Mouse (Mus musculus) stomach, postnatal 0 days (tissue): ENCODE data around the gene Pde9a. TPM values are rescaled to one million over a fixed set of nuclear protein-coding genes. Genes with fewer than 3 reads are reported as not detected.

ENCODE experiments used
- ATAC-seq: fragments of 200-750 bp; cut with Nextera tagmentation; 2 replicates; pipeline ENCODE4 v1.8.0; 2017; ENCODE audit not compliant: low FRiP score, low TSS enrichment
- DNase-seq: peaks from one replicate; pipeline ENCODE4 v3.0.0-alpha.2; 2016; ENCODE audit warnings: low spot score
- H3K27ac ChIP-seq: fragments of 300-500 bp; sonication (generic); replicated peaks from 2 replicates; pipeline ENCODE4 v1.5.1; 2014; ENCODE audit warnings: mild to moderate bottlenecking, control low read depth
- H3K27me3 ChIP-seq: fragments of 300-500 bp; sonication (generic); 2 replicates; pipeline ENCODE4 v1.6.1; 2014; ENCODE audit warnings: low read length; ENCODE audit not compliant: control insufficient read depth, insufficient read depth
- H3K36me3 ChIP-seq: fragments of 300-500 bp; sonication (generic); 2 replicates; pipeline ENCODE4 v1.6.1; 2014; ENCODE audit warnings: low read length, mixed read lengths; ENCODE audit not compliant: control insufficient read depth, insufficient read depth
- H3K4me1 ChIP-seq: fragments of 300-500 bp; sonication (generic); replicated peaks from 2 replicates; pipeline ENCODE4 v1.6.1; 2014; ENCODE audit warnings: antibody characterized with exemption; ENCODE audit not compliant: control insufficient read depth, insufficient read depth
- H3K4me2 ChIP-seq: fragments of 300-500 bp; sonication (generic); replicated peaks from 2 replicates; pipeline ENCODE4 v1.6.1; 2014; ENCODE audit warnings: low read depth, mild to moderate bottlenecking, control low read depth, moderate library complexity
- H3K4me3 ChIP-seq: fragments of 300-500 bp; sonication (generic); 2 replicates; pipeline ENCODE4 v1.5.1; 2014; ENCODE audit warnings: low read depth, low read length, control low read depth
- H3K9ac ChIP-seq: fragments of 300-500 bp; sonication (generic); 2 replicates; pipeline ENCODE4 v1.6.1; 2014; ENCODE audit warnings: mild to moderate bottlenecking, low read length, control low read depth, mixed read lengths
- H3K9me3 ChIP-seq: fragments of 300-500 bp; sonication (generic); 2 replicates; pipeline ENCODE4 v1.6.1; 2016; ENCODE audit warnings: low read length; ENCODE audit not compliant: control insufficient read depth
- CTCF ChIP-seq: IDR thresholded peaks from 2 replicates; pipeline ENCODE4 v1.5.1; 2016; ENCODE audit warnings: antibody characterized with exemption, low read depth, mild to moderate bottlenecking, moderate library complexity
- EP300 ChIP-seq: optimal IDR thresholded peaks from 2 replicates; pipeline ENCODE3; 2016; ENCODE audit warnings: antibody characterized with exemption
- WGBS: fragments of 180-500 bp; shearing (Covaris S2); extraction: QIAGEN DNeasy Blood & Tissue Kit; methylation state at CpG from one replicate; pipeline ENCODE4 v1.1.7; 2014; 5-methylcytosine and 5-hydroxymethylcytosine counted together
- polyA plus RNA-seq: library from polyadenylated mRNA; unstranded; fragments of >200 nt; fragmentation: Nextera tagmentation; extraction: Ambion mirVana; gene quantifications from 2 replicates; pipeline ENCODE4 v1.2.1, GENCODE M21; 2015

Gene Pde9a
- polyA plus RNA-seq, 1 experiment from 2014 or later, result 11.6 TPM

GRCm38 (mm10) chr17:31435934-31436813 is 50.2 kb downstream of the Pde9a start:
- TF ChIP-seq EP300, result no peak
- peak; percentile 46 for TF ChIP-seq CTCF
- H3K4me1 ChIP-seq, result peaks cover 5% of the 10 kb centered on the region
- no peak overlapping the region for H3K9ac ChIP-seq
- H3K27ac ChIP-seq, result no peak overlapping the region
- ATAC-seq (no peak), DNase-seq (no peak)
- no peaks in the 10 kb centered on the region for H3K27me3 ChIP-seq
- no peak overlapping the region for H3K4me3 ChIP-seq
- no peak overlapping the region for H3K4me2 ChIP-seq
- H3K36me3 ChIP-seq, result no peaks in the 10 kb centered on the region
- WGBS, result 67% methylated on average over 13 of the region's 13 CpGs
- H3K9me3 ChIP-seq, result no peaks in the 10 kb centered on the region

- 73% methylated on average over 4 of the region's 5 CpGs for WGBS
- ATAC-seq (peak; percentile 64), DNase-seq (peak; percentile 44)
- H3K36me3 ChIP-seq, result no peaks in the 10 kb centered on the region
- no peak overlapping the region for H3K4me2 ChIP-seq
- H3K4me3 ChIP-seq, result no peak overlapping the region
- H3K4me1 ChIP-seq, result peaks cover 5% of the 10 kb centered on the region
- no peaks in the 10 kb centered on the region for H3K27me3 ChIP-seq
- H3K9ac ChIP-seq, result no peak overlapping the region
- no peaks in the 10 kb centered on the region for H3K9me3 ChIP-seq
- no peak overlapping the region for H3K27ac ChIP-seq
- TF ChIP-seq EP300 (no peak), CTCF (no peak)
Measured at GRCm38 (mm10) chr17:31436814-31437406, 50.9 kb downstream of the Pde9a start.

- Histone ChIP-seq H3K9ac (no peak overlapping the region), H3K9me3 (no peaks in the 10 kb centered on the region), H3K4me3 (no peak overlapping the region), H3K27me3 (no peaks in the 10 kb centered on the region), H3K27ac (no peak overlapping the region), H3K4me2 (no peak overlapping the region), H3K36me3 (no peaks in the 10 kb centered on the region), H3K4me1 (peaks cover 5% of the 10 kb centered on the region)
- TF ChIP-seq EP300 (no peak), CTCF (no peak)
- DNase-seq (no peak), ATAC-seq (no peak)
- WGBS, result 90% methylated on average over 9 of the region's 9 CpGs
Measured at GRCm38 (mm10) chr17:31437482-31437881, 51.5 kb downstream of the Pde9a start.

- H3K27me3 ChIP-seq, result no peaks in the 10 kb centered on the region
- H3K9me3 ChIP-seq, result no peaks in the 10 kb centered on the region
- no peaks in the 10 kb centered on the region; the same call in 1 of the 2 replicates for H3K4me1 ChIP-seq
- H3K4me3 ChIP-seq, result no peak overlapping the region
- ATAC-seq, result no peak
- no peak for TF ChIP-seq CTCF
- TF ChIP-seq EP300, result no peak
- no peak overlapping the region for H3K9ac ChIP-seq
- no peak overlapping the region for H3K4me2 ChIP-seq
- no peak overlapping the region for H3K27ac ChIP-seq
- H3K36me3 ChIP-seq, result no peaks in the 10 kb centered on the region
- no peak for DNase-seq
- WGBS, result 85% methylated on average over 4 of the region's 4 CpGs
Measured at GRCm38 (mm10) chr17:31439978-31440377, 54.0 kb downstream of the Pde9a start.

- no peaks in the 10 kb centered on the region for H3K27me3 ChIP-seq
- ATAC-seq, result no peak
- no peaks in the 10 kb centered on the region for H3K36me3 ChIP-seq
- DNase-seq, result no peak
- H3K27ac ChIP-seq, result no peak overlapping the region
- H3K9ac ChIP-seq, result no peak overlapping the region
- H3K9me3 ChIP-seq, result no peaks in the 10 kb centered on the region
- WGBS, result 75% methylated on average over 8 of the region's 8 CpGs
- no peaks in the 10 kb centered on the region; the same call in 1 of the 2 replicates for H3K4me1 ChIP-seq
- TF ChIP-seq EP300 (no peak), CTCF (no peak)
- no peak overlapping the region for H3K4me3 ChIP-seq
- H3K4me2 ChIP-seq, result no peak overlapping the region
Measured at GRCm38 (mm10) chr17:31442513-31442912, 56.5 kb downstream of the Pde9a start.

- 45% methylated on average over 7 of the region's 7 CpGs for WGBS
- no peak for DNase-seq
- H3K9ac ChIP-seq, result no peak overlapping the region
- no peak for TF ChIP-seq EP300
- no peak overlapping the region for H3K4me2 ChIP-seq
- no peaks in the 10 kb centered on the region for H3K27me3 ChIP-seq
- no peak overlapping the region for H3K27ac ChIP-seq
- no peaks in the 10 kb centered on the region for H3K9me3 ChIP-seq
- H3K4me1 ChIP-seq, result no peaks in the 10 kb centered on the region; the same call in 1 of the 2 replicates
- no peak overlapping the region for H3K4me3 ChIP-seq
- ATAC-seq, result no peak
- no peaks in the 10 kb centered on the region for H3K36me3 ChIP-seq
Measured at GRCm38 (mm10) chr17:31444251-31444650, 58.2 kb downstream of the Pde9a start.
